ENCODE assay signal across 14 mouse cellular contexts in the genomic region with DNA sequence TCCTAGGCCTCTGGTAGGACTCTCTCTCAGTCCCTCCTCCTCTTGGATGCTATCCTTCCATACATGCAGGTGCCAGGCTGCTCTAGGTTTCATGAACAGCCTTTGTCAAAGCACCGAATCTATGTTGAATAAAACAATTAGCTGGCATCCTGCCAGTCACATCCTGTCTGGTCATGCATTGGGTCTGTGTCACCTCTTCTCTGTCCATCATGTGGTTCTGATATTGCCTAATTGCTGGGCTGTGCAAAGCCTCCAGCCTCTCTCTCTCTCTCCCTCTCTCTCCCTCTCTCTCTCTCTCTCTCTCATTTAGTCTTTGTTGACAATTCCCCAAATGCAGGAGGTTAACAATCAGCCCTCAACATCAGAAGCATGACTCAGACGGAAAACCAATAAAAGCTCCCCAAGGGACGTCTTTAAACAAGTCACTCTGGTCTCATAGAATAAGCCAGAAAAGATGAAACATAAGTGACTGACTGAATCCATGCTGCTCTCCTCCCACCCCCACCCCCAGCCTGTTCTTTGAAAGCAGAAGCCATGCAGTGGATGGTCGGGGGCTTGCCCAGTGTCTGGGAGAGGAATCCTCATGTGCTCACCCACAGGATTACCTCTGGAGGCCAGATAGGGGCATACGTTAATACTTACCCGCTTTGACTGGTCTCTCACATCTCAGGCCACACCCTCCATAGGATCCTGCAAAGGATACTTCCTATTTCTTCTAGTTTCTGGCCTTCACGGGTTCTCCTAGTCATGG. TPM values are rescaled to one million over a fixed set of nuclear protein-coding genes. Genes with fewer than 3 reads are reported as not detected.
DNase-seq lines count a peak whose midpoint lies in the region; ATAC-seq lines count a peak whose summit lies in the region.
"Had no signal": no experiment of that assay in that cellular context is flagged by ENCODE, and none has a peak within 500 bp of the region (broad histone marks: within the 10 kb centered on the region; RNA-seq: fewer than 3 reads in every experiment).

No protein-coding gene starts in this region.

- H3K4me3 ChIP-seq in kidney, embryonic 15.5 days (replicated peaks): no peak overlapping the region
- no peak overlapping the region for H3K4me3 ChIP-seq in limb, embryonic 13.5 days
- H3K4me3 ChIP-seq: embryonic facial prominence, embryonic 15.5 days; liver, embryonic 13.5 days had no signal

- no peak overlapping the region for H3K4me2 ChIP-seq in kidney, embryonic 15.5 days
- no peak overlapping the region; the same call in 1 of the 2 replicates for H3K4me2 ChIP-seq in limb, embryonic 13.5 days (replicated peaks)
- H3K4me2 ChIP-seq: embryonic facial prominence, embryonic 15.5 days; liver, embryonic 13.5 days had no signal

- H3K27ac ChIP-seq in kidney, embryonic 15.5 days: no peak overlapping the region
- H3K27ac ChIP-seq in limb, embryonic 13.5 days: no peak overlapping the region
- H3K27ac ChIP-seq: embryonic facial prominence, embryonic 15.5 days; liver, embryonic 13.5 days had no signal

- no peaks in the 10 kb centered on the region for H3K36me3 ChIP-seq in kidney, embryonic 15.5 days
- H3K36me3 ChIP-seq in limb, embryonic 13.5 days: no peaks in the 10 kb centered on the region
- H3K36me3 ChIP-seq: embryonic facial prominence, embryonic 15.5 days; liver, embryonic 13.5 days had no signal

- no peaks in the 10 kb centered on the region for H3K27me3 ChIP-seq in kidney, embryonic 15.5 days
- no peaks in the 10 kb centered on the region for H3K27me3 ChIP-seq in limb, embryonic 13.5 days
- H3K27me3 ChIP-seq: embryonic facial prominence, embryonic 15.5 days; liver, embryonic 13.5 days had no signal

- WGBS in kidney, embryonic 15.5 days: 61% methylated on average over 7 of the region's 7 CpGs
- 35% methylated on average over 7 of the region's 7 CpGs for WGBS in limb, embryonic 13.5 days

- peak; percentile 3 for DNase-seq in kidney, postnatal 14 days
- DNase-seq in 3134 (ENCODE audit: extremely low read depth, insufficient read length, low spot score) (peak; percentile 4), 416B (ENCODE audit: low read depth) (peak; percentile 31)
- no peak for DNase-seq in layer of hippocampus, adult 8-10 months (ENCODE audit: low spot score in 2 of 2)
- no peak for DNase-seq in thymus, postnatal 36 days
- DNase-seq: cerebellum, adult 9-11 months; liver, embryonic 13.5 days; thymus, postnatal 4 days had no signal

- H3K4me1 ChIP-seq in kidney, embryonic 15.5 days: no peaks in the 10 kb centered on the region
- H3K4me1 ChIP-seq in limb, embryonic 13.5 days: peaks cover 29% of the 10 kb centered on the region
- H3K4me1 ChIP-seq: liver, embryonic 13.5 days had no signal

- no peak overlapping the region for H3K9ac ChIP-seq in kidney, embryonic 15.5 days
- no peak overlapping the region for H3K9ac ChIP-seq in limb, embryonic 13.5 days
- H3K9ac ChIP-seq: embryonic facial prominence, embryonic 15.5 days; liver, embryonic 13.5 days had no signal

- ATAC-seq in kidney, embryonic 15.5 days (replicated peaks; ENCODE audit: low FRiP score): no peak
- ATAC-seq in limb, embryonic 13.5 days (ENCODE audit: low FRiP score, low read depth): peak; percentile 49; the same call in 1 of the 2 replicates
- ATAC-seq: activated CD4-positive, CD25-positive, alpha-beta regulatory T cell, adult 4 months had no signal

- H3K9me3 ChIP-seq in kidney, embryonic 15.5 days (replicated peaks): no peaks in the 10 kb centered on the region
- H3K9me3 ChIP-seq in limb, embryonic 13.5 days: peaks cover 7% of the 10 kb centered on the region; the same call in 1 of the 2 replicates
- H3K9me3 ChIP-seq: embryonic facial prominence, embryonic 15.5 days; liver, embryonic 13.5 days had no signal

RNA-seq across cellular contexts. Expression of a gene that starts 15.1 kb away (rescaled TPM):
- 1.6 and 3.9 TPM in 2 replicates for polyA plus RNA-seq in kidney, embryonic 15.5 days (2015; fragmentation: Nextera tagmentation; extraction: Ambion mirVana)
- 14.0 and 16.7 TPM in 2 replicates for polyA plus RNA-seq in limb, embryonic 13.5 days (2015; fragmentation: Nextera tagmentation; extraction: Ambion mirVana)
- 1 to 10 TPM; 1.7 to 2.9 (median 2.7) TPM for total RNA-seq in layer of hippocampus, adult 8-10 months (2022)
- total RNA-seq: hematopoietic stem cell, adult 5-6 weeks; megakaryocyte-erythroid progenitor cell, adult 5-6 weeks had no signal
- polyA plus RNA-seq: activated CD4-positive, CD25-positive, alpha-beta regulatory T cell, adult 4 months had no signal

Comparison
In these comparisons a context has a peak if more than half of its experiments do, and no peak if none do; other contexts are left out.
1. DNase-seq: peak in kidney, postnatal 14 days (single experiment), 3134 (single experiment) and 416B (single experiment); none in layer of hippocampus, adult 8-10 months (0 of 2) and thymus, postnatal 36 days (0 of 2).